Mouse (Mus musculus): ENCODE results near the gene Dlgap5.

Dlgap5 gene

DNA sequence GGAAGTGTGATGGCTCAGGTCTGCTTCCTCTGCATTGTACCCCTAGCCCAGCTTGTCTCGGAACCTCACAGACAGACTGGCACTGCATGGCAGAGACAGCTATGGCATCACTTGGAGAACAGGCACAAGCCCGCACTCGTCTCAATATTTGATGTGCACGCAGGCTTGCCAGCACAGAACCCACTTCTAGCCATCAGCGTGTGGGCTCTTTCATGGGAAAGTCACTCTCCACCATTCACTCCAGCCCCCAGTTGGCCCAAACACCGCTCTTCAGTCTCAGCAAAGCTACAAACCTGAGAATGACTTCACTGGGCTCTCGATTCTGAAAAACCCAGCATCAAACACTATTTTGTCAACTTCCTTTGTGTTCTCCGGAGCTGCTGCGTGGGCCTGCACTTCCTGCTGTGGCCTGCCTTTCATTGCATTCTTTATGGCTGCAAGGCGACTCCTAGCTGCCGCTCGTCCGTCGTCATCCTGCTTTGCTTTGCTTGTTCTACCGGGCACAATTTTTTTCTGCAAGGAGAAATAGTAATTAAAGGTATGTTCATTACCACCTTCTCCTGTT is 22.7 kb downstream of the Dlgap5 start:
- no peak for DNase-seq (ENCODE audit: extremely low spot score)

DNA sequence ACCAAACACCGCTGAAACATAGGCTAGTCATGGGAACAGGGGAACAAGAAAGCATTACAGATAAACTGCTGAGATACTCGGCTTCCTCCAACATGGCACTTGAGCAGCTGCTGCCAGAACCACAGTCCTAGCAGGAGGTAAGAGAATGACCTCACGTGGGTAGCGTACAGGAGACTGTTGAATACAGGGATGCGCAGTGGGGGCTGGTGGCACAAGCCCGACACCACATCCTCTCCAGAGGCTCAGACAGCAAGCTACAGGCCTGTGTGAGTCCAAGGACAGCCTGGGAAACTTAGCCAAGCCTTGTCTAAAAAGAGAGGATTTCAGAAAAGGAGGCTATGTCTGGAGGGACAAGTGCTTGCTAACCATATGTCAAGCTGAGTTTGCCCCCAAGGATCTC is 23.2 kb downstream of the Dlgap5 start:
- no peak for DNase-seq (ENCODE audit: extremely low spot score)

DNA sequence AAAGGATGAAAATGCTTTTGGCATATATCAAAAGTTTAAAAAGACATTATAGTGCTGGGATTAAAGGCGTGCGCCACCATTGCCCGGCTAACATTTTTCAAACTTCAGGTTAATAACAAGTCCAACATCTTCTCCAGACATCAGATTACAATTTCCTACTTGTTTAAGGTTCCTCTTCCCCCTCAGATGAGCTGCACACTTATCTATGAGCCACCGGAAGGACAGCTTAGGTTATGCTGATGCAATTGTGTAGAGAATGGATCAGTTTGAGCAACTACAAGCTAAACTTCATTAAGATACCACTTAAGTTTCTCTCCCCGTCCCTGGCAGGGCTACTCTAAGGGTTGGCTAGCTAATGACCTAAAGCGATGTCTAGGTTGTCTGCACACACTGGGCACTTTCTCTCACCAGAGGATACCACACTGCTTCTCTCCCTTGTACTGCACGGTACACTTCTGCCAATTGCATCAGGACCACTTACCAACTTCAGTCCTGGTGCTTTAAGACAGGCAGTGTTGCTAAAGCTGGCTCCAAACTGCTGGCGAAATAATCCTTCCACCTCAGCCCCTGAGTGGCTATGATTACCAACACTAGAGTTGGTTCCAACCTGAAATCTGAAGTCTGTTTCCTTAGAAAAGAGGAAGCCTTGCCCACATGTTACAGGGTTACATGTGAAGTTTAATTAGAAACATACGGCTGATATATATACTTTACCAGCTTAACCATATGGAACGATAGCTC is 24.7 kb downstream of the Dlgap5 start:
- no peak for DNase-seq (ENCODE audit: extremely low spot score)

DNA sequence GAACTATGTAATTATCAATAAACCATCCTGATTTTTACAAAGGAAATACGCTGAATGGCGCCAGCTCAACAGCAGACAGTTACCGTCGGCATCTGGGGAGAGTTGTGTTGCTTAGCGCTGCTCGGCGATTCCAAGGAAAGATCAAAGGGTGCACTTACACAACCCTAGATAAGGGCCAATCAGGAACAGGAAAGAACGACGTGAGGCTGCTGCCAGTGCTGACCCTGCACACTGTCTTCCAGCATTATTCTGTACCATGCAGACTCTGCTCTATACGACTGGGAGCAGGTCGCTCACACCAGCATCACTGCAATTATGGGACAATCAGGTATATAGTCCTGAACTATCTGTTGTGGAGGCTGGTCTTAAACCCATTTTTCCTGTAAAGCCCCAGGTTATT is 32.1 kb downstream of the Dlgap5 start:
- no peak for DNase-seq (ENCODE audit: extremely low spot score)

DNA sequence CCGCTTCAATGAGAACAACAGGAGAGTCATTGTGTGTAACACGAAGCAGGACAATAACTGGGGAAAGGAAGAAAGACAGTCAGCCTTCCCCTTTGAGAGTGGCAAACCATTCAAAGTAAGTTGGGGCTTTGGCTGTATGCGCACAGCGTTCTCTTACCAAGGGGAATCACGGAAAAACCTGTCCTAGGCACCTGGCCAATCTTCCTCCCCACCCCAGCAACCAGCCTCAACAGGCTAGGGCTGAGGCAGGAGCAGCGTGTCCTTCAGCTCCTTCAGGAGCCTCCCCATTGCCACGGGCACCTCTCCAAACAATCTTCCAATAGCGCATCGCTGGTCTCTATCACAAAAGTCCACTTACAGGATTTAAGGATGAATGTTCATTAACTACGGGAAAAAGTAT is 33.6 kb downstream of the Dlgap5 start:
- DNase-seq (ENCODE audit: extremely low spot score): no peak

DNA sequence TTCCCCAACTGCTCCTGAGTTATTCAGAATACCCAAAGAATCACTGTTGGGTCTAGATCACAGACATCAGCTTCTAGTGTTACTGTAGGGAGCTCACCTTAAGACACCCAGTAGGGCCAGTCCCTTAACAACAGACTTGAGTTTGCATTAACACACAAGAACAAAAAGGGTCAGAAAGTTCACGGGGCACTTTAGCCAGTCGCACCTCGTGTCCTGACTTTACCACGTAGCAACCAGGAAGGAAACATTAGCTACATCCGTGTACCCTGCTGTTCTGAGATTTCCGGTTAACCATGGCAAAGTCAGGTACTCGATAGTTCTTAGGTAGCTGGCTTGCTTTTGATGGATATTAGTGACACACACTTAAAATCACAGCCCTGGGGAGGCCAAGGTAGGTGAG is 34.3 kb downstream of the Dlgap5 start:
- no peak for DNase-seq (ENCODE audit: extremely low spot score)

DNA sequence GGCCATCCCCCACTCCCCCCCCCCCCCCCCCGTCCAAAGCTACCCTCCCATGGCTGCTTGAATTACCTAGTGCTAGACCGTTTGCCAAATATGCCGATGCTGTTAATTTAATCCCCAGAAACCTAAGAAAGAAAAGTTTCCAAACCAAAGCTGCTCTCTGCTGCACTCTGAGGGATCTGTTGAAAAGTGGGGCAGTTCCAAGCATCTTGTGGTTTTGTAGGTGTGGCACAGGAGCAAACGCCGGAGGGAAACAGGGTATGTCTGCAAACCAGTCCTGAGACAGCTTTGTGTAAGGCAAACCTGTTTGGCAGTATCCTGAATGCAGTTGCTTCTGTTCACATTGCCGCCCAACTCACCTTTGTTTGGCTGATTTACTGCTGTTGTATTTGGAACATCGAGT is 39.9 kb downstream of the Dlgap5 start:
- DNase-seq (ENCODE audit: extremely low spot score): no peak

DNA sequence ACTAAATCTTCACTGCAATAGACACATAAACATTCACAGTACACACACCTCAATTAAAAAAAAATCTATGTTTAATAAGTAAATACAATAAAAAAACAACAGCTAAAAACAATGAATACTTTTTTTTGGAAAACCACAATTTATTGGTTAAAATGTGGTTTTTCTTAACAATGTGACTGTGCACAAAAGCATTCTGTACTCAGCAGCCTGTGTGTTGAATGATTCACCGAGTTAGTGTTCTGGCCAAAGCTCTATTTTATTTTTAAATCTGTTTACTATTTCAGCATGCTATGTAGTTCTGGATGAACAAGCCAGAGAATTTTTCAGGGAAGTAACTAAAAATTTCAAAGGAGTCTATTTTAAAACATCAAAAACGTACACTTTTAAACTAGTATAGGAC is 41.7 kb downstream of the Dlgap5 start:
- no peak for DNase-seq (ENCODE audit: extremely low spot score)

DNA sequence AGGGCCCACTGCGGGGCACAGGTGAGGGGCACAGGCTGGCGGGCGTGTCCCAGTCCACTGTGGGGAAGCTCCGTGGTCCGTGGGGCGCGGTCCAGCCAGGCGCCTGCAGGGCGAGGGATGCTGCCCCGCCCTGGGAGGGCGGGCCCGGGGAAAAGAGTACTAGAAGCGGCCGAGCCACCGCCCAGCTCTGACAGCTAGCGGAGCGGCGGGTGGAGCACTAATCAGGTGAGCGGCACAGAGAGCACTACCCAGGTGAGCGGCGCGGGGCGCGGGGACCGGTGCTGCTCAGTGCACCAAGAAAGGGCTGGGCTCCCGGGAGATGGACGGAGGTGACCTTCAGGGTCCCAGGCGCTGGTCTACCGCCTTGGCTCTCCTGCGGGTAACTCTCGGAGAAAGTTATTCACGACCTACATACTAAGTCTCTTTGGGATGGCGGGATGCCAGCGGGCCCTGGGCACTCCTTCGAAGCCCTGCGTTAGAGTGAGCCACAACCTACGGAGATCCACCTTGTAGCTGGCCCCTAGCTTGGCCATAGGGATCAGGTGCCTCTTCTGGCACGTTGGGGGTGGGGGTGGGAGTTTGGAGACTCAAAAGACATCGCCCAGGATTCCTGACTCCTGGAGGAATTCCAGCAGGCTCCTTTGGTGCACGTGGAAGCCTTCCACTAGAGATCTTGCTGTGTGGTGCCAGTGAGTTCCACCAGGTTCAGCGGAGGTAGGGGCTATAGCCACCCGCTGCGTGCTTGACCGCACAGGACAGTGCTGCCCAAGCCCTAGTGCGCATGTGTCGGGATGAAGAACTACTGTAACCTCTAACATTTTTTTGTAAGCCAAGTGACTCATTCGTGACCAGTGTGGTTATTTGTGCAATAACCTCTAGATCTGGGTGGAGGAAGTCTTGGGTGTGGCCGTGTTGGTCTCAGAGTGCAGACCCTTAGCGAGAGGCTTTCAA is 44.2 kb downstream of the Dlgap5 start:
- DNase-seq (ENCODE audit: extremely low spot score): no peak

DNA sequence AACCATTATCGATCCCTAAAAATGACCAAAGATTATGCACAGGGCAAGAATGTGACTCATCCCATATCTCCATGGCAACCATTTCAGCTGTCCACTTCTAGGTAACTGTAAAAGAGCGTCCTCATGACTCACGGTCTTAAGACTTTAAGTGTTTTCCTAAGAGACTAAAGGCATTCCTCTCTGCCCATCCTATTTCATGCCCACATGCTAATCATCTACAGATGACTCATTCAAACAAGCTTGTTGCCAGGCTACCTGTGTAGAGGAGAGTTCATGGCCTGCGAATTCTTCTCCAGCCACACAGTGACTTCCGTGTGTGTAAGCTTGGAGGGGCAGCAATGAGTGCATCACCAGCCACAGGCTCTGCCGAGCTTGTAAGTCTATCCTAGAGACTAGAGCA is 46.5 kb downstream of the Dlgap5 start:
- DNase-seq (ENCODE audit: extremely low spot score): no peak

DNA sequence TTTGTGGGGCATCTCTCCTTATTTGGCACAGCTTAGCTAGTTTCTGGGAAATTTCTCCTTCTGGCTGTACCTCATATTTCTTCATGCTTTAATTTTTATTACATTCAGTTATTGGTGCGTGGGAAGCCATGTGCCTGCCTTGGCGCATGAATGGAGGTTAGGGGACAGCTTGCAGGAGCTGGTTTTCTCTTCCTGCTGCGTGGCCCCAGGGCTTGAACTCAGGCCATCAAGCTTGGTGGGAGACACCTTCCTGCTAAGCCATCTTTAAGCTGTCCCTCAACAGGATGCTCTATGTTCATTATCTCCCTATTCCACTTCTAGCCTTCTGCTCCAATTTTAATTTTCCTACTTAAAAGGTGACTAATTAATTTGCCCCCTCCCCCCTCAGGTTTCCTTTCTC is 47.4 kb downstream of the Dlgap5 start:
- no peak for DNase-seq (ENCODE audit: extremely low spot score)

DNA sequence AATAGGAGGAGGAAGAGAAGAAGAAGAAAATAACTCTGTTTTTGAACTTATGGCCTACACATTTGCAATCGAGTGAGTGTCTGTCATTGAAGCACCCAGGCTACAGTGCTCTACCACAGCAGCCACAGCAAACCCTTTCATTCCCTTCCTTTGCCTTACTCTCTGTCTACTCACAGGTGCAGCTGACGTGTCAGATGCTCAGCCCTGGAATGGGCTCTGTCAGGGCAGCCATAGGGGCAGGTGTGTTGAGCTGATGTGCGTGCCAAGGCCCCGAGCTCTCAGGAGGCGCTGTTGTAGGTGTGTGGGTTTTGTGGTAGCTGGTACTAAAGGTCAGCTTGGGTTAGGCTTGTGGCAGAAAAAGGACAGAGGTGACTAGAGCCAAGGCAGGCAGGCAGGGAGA is 48.5 kb downstream of the Dlgap5 start:
- DNase-seq (ENCODE audit: extremely low spot score): no peak

DNA sequence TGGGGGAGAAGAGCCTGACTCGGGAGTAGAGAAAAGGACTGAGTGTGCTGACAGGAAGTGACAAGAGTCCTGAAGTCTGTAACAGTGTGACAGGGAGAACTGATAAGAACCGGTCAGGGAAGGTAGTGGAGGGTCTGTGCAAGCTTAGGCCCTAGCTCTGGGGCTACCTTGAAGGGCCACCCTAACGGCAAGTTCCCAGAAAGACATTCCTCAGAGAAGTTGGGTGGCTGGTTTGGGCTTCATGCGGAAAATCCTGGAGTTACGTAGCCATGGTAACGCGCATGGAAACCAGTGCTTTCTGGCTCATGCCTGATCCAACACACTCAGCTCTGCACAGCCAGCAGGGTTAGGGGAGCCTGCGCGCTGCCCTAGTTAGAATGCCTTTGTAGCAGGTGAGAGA is 50.7 kb downstream of the Dlgap5 start, which contains the start of gene Lgals3:
TSS of gene Lgals3 (plus strand) at position 291 of the 400 bp plus-strand sequence.
- DNase-seq (ENCODE audit: extremely low spot score): peak; percentile 34

DNA sequence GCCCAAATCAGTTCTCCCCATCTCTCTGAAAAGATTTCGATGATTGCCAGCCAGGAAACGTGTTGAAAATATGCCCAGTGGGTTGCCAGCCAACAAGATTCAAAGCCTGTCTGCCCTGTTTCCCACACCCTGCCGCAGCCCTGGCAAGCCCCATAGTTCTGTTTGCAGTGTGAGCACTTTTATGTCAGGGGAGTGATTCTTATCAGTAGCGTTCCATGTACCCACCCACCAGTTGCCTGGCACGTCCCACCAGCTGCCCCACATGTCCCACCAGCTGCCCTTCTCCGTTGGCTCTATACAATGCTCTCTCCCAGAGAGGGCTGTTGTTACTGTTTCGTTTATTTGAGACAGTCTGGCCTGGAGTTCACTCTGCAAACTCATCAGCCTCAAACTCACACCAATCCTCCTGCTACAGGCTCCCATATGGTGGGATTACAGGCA is 51.3 kb downstream of the Dlgap5 start:
- DNase-seq (ENCODE audit: extremely low spot score): no peak

DNA sequence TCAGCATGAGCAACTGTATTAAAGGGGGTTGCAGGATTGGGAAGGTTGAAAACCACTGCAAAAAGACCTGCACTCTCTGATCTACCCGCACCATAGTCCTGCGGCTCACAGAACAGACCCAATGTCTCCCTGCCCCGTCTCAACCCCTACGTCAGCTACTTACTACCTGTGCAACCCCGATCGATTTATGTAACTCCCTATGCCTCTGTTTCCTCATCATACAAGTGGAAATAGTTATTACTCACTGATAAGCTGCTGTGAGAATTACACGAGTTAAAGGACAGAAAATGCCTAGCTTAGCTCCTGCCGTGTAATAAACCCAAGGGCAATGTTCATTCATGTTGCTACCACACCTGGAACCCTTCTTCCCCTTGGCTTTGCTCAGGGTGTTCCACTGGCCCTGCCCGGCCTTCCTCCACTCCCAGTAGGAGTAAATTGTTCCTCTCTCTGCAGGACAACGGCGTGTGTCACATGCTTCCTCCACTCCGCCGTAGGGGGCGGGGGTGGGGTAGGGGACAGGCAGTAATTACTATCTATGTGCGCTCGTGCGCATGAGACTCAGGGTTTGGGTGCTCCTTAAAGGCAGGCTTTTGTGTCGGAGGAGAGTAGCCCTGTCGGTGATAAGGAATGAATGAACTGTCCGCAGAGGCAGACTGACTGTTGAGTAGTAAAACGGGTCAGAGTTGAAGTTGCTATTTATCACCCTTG is 53.3 kb downstream of the Dlgap5 start:
- peak; percentile 42 for DNase-seq (ENCODE audit: extremely low spot score)

DNA sequence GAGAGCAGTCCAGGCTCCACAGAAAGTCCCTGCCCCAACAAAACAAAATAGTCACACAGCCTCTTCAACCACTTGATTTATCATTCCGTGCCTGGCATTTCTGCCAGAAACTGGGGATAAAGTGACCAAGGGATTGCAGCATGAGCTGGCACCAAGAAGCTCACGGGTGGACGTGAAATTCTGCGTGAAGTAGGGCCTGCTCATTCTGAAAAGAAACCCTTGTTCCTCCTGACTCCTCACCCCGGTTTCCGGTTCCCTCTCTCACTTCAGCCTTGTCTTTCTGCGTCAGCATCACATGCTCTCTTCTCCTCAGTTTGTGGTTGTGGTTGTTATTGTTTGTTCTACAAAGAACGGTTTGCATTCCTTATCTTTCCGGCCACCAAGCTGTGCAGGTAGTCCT is 56.3 kb downstream of the Dlgap5 start:
- no peak for DNase-seq (ENCODE audit: extremely low spot score)

DNA sequence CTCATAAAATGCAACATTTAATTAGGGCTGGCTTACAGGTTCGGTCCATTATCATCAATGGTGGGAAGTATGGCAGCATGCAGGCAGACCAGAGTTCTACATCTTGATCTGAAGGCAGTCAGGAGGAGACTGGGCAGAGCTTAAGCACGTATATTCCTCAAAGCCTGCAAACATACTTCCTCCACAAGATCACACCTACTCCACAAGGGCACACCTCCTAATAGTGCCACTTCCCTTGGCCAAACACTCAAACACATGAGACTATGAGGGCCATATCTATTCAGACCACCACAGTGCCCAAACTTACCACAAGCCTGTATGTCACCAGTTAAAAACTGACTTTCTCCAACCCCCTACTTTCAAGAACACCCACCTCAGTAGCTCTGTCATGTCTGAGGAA is 56.8 kb downstream of the Dlgap5 start:
- DNase-seq (ENCODE audit: extremely low spot score): no peak

DNA sequence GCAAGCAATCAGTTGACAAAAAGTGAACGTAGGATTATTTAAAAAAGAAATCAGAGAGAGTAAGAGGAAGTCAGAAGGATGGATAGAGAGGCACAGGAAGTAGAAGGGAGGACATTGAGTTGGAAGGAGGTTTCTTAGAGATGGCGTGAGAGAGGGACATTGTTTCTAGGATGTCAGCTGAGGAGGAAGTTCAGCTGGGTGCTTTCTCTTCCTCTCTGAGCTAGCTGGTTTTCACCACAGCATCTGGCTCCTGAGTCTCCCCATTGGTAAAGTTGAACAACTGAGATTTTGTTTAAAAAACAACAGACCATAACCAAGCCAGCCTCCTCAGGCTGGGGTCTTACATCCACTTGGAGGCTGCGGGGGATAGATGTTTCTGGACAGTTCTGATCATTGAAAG is 58.6 kb downstream of the Dlgap5 start:
- DNase-seq (ENCODE audit: extremely low spot score): no peak

DNA sequence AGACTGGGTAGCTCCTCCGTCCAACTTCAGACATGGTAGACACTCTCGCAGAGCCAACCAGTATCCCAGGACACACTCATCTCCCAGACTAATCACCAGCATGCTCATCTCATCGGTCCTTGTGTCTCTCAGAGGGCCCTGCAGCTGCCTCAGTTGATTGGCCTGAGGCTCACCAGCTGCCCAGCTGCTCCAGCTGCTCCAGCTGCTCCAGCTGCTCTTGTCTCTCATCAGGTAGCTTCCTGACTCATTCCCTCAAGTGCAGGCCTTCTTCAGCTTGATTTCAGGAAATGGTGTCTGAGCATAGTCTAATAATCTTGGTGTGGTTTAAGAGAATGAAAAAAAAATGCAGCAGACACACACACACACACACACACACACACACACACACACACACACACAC is 61.6 kb downstream of the Dlgap5 start:
- no peak for DNase-seq (ENCODE audit: extremely low spot score)

DNA sequence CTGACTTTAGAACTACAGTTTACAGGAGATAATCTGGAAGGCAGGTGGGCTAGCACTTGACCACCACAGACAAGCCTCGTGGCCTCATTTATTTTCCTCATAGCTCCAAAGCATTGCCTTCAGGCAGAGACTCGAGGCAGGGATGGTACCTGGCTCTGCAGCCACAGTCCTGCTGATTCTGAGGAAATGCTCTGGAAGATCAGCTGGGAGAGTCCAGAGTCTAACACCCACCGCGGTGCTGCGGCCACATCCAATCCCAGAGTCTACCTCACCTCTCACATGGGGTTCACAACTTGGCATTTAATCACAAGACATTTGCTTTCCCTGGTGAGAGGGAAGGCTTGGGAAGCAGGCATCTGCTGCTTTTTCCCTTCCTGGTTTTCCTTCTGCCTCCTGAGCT is 63.3 kb downstream of the Dlgap5 start:
- DNase-seq (ENCODE audit: extremely low spot score): no peak

DNA sequence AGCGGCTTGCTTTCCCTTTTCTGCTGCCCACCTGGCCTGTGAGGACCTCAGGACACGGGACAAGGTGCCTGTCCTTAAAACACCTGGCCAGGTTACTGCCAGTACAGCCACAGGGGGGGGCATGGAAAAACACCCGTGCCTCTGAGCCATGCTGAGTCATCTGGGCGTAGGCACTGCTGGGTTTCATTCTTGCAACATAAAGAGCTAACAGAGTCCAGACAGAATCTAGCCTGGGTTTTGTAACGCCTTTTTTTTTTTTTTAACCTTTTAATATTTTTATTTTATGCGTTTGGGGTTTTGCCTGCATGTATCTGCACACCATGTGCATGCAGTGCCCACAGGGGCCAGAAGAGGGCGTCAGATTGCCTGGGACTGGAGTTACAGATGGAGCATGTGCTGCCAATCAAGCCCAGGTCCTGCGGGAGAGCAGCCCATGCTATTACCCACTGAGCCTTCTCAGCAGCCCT is 64.1 kb downstream of the Dlgap5 start:
- DNase-seq (ENCODE audit: extremely low spot score): no peak

DNA sequence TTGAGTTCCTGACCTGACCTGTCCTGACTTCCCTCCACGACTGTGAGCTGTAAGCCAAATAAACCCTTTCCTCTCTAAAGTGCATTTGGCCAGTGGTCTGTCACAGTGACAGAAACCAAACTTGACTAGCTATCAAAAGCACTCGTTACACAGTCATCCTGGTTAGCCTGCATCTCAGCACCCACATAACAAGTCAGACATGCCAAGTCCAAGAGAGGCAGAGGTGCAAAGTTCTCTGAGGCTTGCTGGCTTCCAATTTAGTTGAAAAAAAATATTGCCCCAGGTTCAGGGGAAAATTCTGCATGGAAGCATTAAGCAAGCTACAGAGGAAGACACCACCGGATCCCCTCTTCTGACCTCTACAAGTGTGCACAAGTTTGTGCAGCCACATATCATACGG is 65.0 kb downstream of the Dlgap5 start:
- DNase-seq (ENCODE audit: extremely low spot score): no peak
